Mouse (Mus musculus) layer of hippocampus, adult 11-12 months (tissue): ENCODE results near the gene Eif4a1.
"Not testable (repeated sequence)": the region's sequence is repeated elsewhere in the genome, so short reads cannot be mapped to it uniquely, and the experiment has no call there.

Experiments
- DNase-seq: peaks from one replicate; pipeline ENCODE4 v3.0.0; 2022; ENCODE audit warnings: low spot score

Eif4a1 gene

GRCm38 (mm10) chr11:69672211-69672706 lies at the start of gene Eif4a1:
Gene Eif4a1 (minus strand): TSS chr11:69672423.
- peak; percentile 100 for DNase-seq

GRCm38 (mm10) chr11:69720852-69721251 lies 48.6 kb upstream of the Eif4a1 start:
- no peak for DNase-seq

DNA sequence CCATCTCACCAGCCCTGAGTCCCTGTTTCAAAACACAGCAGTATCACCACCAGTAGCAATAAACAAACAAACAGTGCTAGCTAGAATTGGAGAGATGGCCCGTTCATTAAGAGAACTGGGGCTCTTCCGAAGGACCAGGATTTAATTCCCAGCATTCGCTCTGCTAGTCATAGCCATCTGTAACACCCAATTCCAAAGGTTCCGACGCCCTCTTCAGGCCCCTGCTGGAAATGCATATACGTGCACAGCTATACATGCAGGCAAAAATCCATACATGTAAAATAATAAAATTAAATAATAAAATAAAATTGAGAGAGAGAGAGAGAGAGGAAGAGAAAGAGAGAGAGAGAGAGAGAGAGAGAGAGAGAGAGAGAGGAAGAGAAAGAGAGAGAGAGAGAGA lies 47.2 kb upstream of the Eif4a1 start:
- no peak for DNase-seq

GRCm38 (mm10) chr11:69718661-69719060 lies 46.4 kb upstream of the Eif4a1 start:
- DNase-seq: no peak

- DNase-seq: no peak
These were observed 44.7 kb upstream of the Eif4a1 start for GRCm38 (mm10) chr11:69716953-69717352.

DNA sequence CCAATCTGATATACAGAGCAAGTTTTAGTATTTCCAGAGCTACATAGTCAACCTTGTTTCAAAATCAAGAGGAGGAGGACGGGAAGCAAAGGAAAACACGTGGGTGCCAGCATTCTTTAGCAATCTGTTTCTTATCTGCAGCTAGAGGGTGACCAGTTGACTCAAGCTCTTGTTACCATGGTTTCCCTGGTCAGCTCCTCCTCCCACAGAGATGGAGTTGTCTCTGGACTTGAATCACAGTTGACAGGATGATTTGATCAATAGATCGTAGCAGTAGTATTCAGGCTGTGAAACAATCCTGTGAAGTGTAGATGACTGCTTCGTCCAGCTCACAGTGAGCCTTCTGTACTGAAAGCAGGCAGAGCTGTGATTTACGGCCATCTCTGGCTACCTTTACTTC lies 43.7 kb upstream of the Eif4a1 start:
- DNase-seq: no peak

- DNase-seq: no peak
These were observed 43.3 kb upstream of the Eif4a1 start for GRCm38 (mm10) chr11:69715482-69715881.

DNA sequence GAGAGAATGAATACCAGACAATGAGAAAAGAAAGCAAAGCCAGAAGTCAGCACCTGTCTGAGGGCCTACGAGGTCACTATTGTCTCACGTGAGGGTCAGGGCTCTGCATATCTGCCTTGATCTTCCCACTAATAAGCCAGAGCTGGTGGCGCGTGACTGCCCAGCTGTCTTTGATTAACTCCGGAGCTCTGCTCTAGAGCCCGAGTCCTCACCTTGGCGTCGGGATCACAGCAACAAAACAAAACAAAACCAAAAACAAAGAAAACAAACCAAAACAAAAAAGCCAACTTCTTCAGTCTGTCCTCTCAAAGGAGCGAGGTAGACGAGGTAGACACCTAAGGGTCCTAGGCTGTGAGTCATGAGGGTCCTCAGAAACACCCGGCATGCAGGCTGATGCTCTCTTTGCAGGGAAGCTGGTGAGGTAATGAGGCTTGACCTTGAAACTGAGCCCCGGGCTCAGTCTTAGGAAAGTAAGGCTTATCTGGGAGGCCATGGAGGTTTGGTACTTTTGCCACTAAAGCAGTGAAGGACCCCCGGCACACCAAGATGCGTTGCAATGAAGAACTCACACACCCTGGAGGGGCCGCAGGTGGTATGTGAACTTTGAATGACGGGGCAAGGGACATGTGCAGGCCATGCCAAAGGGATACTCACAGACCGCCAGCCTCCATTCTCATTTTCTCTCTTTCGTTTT lies 42.6 kb upstream of the Eif4a1 start:
- DNase-seq: no peak

DNA sequence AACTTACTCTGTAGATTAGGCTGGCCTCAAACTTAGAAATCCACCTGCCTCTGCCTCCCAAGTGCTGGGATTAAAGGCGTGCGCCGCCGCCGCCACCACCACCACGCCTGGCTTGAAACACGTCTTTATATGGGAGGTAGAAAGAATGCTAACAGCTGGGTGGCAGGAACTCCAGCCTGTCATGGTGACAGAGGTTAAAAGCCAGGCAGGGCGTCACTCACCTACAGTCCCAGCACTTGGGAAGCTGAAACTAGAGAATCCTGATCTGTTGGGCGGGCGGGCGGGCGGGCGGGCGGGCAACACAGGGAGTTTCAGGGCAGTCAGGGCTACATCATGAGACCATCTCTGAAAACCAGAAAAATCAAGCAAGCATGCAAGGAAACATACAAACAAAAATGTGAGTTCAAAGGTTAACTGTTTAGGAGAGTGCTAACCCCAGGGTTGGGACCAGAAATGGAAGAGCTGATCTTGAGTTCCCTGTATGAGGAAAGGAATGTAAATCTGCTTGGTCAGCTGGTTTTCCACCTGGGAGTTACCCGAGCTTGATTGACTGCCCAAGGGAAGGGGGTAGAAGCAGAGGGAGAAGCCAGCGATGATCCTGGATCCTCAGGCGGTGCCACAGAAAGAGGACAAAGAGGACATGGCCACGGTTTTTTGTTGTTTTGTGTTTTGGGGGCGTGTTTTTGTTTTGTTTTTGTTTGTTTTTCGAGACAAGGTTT lies 40.9 kb upstream of the Eif4a1 start:
- no peak for DNase-seq

GRCm38 (mm10) chr11:69711082-69711481 lies 38.9 kb upstream of the Eif4a1 start:
- DNase-seq: no peak

- DNase-seq: no peak
These were observed 38.2 kb upstream of the Eif4a1 start for GRCm38 (mm10) chr11:69710470-69710869.

- peak; percentile 29 for DNase-seq
These were observed 37.6 kb upstream of the Eif4a1 start for GRCm38 (mm10) chr11:69709554-69710446.

DNA sequence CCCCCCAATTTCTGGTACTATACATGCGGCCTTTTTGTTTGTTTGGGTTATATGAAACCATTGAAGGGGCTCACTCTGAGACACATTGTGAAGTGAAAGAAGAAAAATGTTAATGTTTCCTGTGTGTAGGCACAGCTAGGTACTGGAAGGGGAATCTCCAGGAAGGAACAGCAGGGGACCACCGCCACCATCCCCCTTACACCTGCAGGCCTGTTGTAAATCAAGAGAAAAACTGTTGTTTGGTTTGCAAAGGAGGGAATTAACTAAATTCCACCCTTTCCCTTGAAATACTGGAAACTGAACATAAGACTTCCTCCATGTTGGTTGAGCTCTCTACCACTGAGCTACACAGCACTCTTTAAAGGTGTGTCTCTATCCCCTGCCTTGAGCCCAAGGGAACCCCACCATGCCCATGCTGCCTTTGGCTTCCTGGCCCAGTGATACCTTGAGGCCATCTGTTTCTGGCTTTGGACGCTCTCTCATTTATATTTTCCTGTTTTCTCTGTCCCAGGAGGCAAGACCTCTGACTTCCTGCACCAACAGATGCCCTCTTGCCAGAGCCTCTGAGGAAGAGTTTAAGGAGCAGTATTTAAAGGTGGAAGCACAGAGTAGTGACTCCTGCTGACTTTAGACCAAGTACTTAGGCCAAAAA lies 36.5 kb upstream of the Eif4a1 start:
- no peak for DNase-seq

GRCm38 (mm10) chr11:69707873-69708381 lies 35.7 kb upstream of the Eif4a1 start:
- DNase-seq: no peak

DNA sequence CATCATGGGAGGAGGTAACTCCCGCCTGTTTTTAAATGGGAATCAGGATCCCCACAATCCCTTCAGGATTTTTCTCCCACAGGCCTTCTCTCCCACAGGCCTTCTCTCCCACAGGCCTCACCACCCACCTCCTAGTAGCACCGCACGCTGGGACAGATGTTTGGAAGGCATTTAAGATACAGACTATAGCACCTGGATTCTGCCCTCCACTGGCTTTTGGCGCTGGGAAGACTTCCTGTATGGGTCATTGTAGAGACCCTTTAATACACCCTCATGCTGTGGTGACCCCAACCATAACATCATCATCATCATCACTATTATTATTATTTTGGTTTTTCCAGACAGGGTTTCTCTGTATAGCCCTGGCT lies 35.2 kb upstream of the Eif4a1 start:
- DNase-seq: no peak

GRCm38 (mm10) chr11:69706775-69707479 lies 34.7 kb upstream of the Eif4a1 start:
- peak; percentile 28 for DNase-seq

GRCm38 (mm10) chr11:69704613-69705010 lies 32.4 kb upstream of the Eif4a1 start:
- DNase-seq: no peak

DNA sequence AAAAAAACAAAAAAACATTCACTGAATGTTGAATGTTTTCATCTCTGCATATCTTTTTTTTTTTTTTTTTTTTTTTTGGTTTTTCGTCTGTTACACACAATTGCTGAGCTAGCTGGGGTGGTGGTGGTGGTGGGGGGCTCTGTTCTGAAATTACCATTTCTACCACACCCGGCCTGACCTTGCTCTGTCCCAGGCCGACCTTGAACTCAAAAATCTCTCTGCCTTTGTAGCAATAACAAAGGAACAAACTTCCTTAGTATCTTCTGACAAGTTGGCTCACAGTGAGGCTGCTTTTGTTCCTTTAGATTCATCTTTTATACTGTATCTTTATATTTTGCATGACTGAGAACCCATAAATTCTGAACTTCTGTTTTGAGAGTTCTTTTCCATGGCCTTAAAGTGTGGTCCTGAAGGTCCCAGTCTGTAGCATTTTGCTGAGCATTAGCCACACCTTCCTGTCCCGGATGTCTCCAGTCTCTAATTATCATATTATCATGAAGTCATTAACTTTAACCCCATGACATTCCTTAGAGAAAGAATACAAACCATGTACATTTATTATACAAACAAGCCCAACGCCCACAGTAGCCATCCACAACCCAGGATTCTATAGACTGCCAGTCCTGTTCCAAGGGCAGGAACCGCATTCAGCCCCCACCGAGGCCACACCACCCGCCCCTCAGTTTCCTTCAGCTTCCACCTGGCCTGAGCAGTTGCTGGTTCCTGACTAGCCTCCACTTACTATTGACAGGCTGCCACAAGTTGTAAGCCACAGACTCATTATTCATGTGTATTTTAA lies 31.8 kb upstream of the Eif4a1 start:
- no peak for DNase-seq

DNA sequence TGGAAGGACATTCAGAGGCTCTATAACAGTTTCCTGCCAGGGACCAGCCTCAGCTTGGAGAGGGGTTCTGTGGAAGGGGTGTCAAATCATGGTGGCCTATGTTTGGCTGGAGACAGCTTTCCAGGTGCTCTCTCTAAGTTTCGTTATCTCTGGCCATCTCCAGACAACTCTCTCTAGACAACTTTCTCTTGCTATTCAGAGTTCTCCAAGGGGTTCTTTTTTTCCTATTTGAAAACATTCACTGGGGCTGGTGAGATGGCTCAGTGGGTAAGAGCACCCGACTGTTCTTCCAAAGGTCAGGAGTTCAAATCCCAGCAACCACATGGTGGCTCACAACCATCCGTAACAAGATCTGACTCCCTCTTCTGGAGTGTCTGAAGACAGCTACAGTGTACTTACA lies 31.2 kb upstream of the Eif4a1 start:
- not testable (repeated sequence) for DNase-seq

GRCm38 (mm10) chr11:69702886-69703285 lies 30.7 kb upstream of the Eif4a1 start:
- DNase-seq: not testable (repeated sequence)
